Mouse (Mus musculus) megakaryocyte, embryonic 14.5 days (primary cell): ENCODE measurements around the gene Traf7. TPM values are rescaled to one million over a fixed set of nuclear protein-coding genes. Genes with fewer than 3 reads are reported as not detected.
A peak's percentile ranks its signal among the peaks of the same experiment; 100 is the strongest.

ENCODE experiments used
- H3K27me3 ChIP-seq: replicated peaks from 2 replicates; pipeline ENCODE3; 2012; ENCODE audit warnings: inconsistent platforms
- H3K36me3 ChIP-seq: replicated peaks from 2 replicates; pipeline ENCODE3; 2012; ENCODE audit warnings: low read length, inconsistent platforms, mixed read lengths
- H3K4me1 ChIP-seq: 2 replicates; pipeline ENCODE4 v1.6.1; 2012; ENCODE audit warnings: inconsistent platforms
- H3K4me3 ChIP-seq: replicated peaks from 2 replicates; pipeline ENCODE3; 2012; ENCODE audit warnings: moderate library complexity, mild to moderate bottlenecking, inconsistent platforms
- H3K9me3 ChIP-seq: 2 replicates; pipeline ENCODE4 v1.6.1; 2012; ENCODE audit warnings: inconsistent platforms
- FLI1 ChIP-seq: IDR thresholded peaks from 2 replicates; pipeline ENCODE4 v1.6.1; 2012; ENCODE audit warnings: low read length, inconsistent platforms, mixed read lengths
- GATA1 ChIP-seq: IDR thresholded peaks from 3 replicates; pipeline ENCODE4 v1.6.1; 2012; ENCODE audit warnings: mixed read lengths, low read length, inconsistent platforms, borderline replicate concordance
- polyA plus RNA-seq: library from polyadenylated mRNA; stranded (reverse); fragments of >175 nt; gene quantifications from 2 replicates; pipeline ENCODE4 v1.2.3, GENCODE M21; 2012; ENCODE audit warnings: low replicate concordance; ENCODE audit not compliant: insufficient read depth

Gene Traf7
- polyA plus RNA-seq, 1 experiment: 123 TPM

- no peak for TF ChIP-seq FLI1
- TF ChIP-seq GATA1: no peak
- H3K4me1 ChIP-seq: peaks cover 44% of the 10 kb centered on the region
- H3K4me3 ChIP-seq: peak overlapping the region; percentile 91
- peaks cover 78% of the 10 kb centered on the region for H3K27me3 ChIP-seq
- no peaks in the 10 kb centered on the region for H3K36me3 ChIP-seq
- no peaks in the 10 kb centered on the region; the same call in 1 of the 2 replicates for H3K9me3 ChIP-seq
Observed at GRCm38 (mm10) chr17:24489265-24490030, 38.3 kb downstream of the Traf7 start.

- Histone ChIP-seq H3K36me3 (no peaks in the 10 kb centered on the region), H3K9me3 (no peaks in the 10 kb centered on the region; the same call in 1 of the 2 replicates), H3K27me3 (peaks cover 74% of the 10 kb centered on the region), H3K4me1 (peaks cover 42% of the 10 kb centered on the region), H3K4me3 (peak overlapping the region; percentile 91)
- TF ChIP-seq GATA1 (no peak), FLI1 (no peak)
Observed at GRCm38 (mm10) chr17:24488662-24489264, 39.0 kb downstream of the Traf7 start.

DNA sequence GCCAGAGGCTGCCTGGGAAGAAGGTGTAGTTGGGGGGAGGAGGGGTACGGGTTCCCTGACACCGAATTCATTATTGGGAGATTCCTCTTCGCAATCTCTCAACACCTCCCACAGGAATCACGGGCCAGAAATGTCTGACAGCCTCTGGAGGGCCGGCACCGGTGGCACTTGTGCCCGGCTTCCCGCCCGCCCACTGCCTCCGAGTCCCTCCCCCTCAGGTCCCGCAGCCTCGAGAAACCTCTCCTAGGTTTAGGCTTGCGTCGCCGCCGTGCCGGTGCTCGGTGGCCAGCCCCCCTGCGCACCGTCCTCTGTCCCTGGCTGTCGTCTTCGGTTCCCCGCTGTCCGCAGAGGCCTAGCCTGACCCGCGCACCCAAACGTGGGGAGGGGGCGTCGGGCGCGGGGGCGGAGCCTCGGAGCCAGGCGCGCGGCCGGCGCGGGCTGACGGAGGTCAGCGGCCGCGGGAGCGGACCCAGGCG is 39.5 kb downstream of the Traf7 start, which contains the start of gene Caskin1:
Gene Caskin1 (plus strand): TSS at position 416 of the 476 bp plus-strand sequence.
- Histone ChIP-seq H3K27me3 (peaks cover 78% of the 10 kb centered on the region), H3K36me3 (no peaks in the 10 kb centered on the region), H3K9me3 (no peaks in the 10 kb centered on the region; the same call in 1 of the 2 replicates), H3K4me3 (peak within 1 kb of the TSS; percentile 91), H3K4me1 (peaks cover 42% of the 10 kb centered on the region)
- TF ChIP-seq FLI1 (no peak), GATA1 (no peak)

DNA sequence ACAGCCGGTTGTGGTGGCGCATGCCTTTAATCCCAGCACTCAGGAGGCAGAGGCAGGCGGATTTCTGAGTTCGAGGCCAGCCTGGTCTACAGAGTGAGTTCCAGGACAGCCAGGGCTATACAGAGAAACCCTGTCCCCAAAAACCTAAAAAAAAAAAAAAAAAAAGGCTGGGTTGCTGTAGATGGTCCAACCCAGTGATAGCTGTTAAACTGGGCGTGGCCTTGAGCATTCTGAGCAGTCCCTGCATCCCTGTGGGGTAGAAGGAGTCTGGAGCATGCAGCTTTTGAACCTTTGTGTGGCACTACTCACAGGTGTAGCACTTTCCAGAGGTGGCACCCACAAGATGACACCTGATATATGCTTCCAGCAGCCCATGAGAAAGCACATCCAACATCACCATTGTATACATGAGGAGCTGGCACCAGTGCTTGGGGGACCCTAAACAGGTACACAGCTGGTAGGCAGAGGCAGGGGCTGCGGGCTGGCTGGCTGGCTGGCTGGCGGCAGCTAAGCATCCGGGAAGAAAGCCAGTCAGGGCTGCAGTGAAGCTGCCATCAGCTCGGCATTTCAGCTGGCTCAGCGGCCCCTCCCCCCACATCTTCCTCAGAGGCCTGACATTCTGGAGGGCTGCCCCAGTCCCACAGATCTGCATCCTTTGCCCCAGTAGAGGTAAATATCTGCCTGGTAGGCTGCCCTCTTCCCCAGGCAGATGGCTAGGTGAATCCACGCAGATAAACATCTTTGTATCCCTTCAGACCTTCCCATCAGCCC is 42.5 kb downstream of the Traf7 start:
- Histone ChIP-seq H3K27me3 (peaks cover 57% of the 10 kb centered on the region), H3K4me1 (peaks cover 44% of the 10 kb centered on the region), H3K9me3 (no peaks in the 10 kb centered on the region; the same call in 1 of the 2 replicates), H3K36me3 (no peaks in the 10 kb centered on the region), H3K4me3 (peak overlapping the region; percentile 47)
- TF ChIP-seq FLI1 (no peak), GATA1 (no peak)

DNA sequence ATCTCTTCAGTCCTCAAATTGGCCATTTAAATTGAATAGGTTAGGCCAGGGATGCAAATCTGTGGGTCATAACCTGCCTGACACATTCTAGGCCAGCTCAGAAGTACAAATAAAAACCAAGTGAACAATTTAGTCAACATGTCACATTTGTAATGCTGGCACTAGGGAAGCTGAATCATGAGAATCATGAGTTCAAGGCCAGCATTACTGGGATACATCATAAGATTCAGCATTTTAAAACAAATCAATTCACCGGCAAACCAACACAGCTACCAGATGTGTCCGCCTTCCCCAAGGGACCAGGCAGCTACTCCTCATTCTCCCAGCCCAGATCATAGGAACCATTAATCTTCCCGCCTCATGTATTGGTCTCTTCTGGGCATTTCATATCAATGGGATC is 44.2 kb downstream of the Traf7 start:
- H3K4me1 ChIP-seq: peaks cover 32% of the 10 kb centered on the region
- no peak for TF ChIP-seq FLI1
- no peak for TF ChIP-seq GATA1

GRCm38 (mm10) chr17:24481027-24481815 is 46.5 kb downstream of the Traf7 start:
- peaks cover 39% of the 10 kb centered on the region for H3K4me1 ChIP-seq
- H3K4me3 ChIP-seq: no peak overlapping the region
- TF ChIP-seq FLI1 (no peak), GATA1 (no peak)
- no peaks in the 10 kb centered on the region for H3K9me3 ChIP-seq
- peaks cover 19% of the 10 kb centered on the region for H3K27me3 ChIP-seq
- peaks cover 19% of the 10 kb centered on the region for H3K36me3 ChIP-seq

More for the DNA sequence above, 44.2 kb downstream of the Traf7 start:
- H3K36me3 ChIP-seq: no peaks in the 10 kb centered on the region
- no peak overlapping the region for H3K4me3 ChIP-seq
- no peaks in the 10 kb centered on the region; the same call in 1 of the 2 replicates for H3K9me3 ChIP-seq
- peaks cover 39% of the 10 kb centered on the region for H3K27me3 ChIP-seq

DNA sequence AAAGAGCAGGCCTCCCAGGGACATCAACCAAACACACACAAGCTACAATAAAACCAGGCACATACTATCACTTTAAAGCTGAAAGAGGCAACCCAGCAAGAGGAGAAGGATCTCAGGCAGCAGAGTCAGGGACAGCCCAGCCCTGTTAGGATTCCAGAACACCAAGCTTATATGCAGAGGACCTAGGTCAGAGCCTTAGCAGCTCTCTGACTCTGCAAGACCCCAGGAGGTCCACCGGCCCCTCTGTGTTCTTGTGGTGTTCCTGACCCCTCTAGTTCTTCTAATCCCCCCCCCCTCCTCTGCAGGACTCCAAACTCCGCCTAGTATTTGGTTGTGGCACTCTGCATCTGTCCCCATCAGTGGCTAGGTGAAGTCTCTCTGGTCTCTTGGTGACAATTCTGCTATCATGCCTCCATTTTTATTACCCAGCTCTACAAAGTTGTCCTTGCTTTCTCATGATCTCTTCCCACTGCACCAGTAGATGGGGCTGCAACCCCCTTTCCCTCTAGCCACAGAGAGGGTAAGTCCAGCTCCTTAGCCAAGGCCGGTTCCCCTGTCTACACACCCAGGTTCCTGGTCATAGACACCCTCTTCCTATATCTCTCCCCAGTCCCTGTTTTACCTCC is 47.4 kb downstream of the Traf7 start:
- peaks cover 35% of the 10 kb centered on the region for H3K4me1 ChIP-seq
- no peaks in the 10 kb centered on the region for H3K9me3 ChIP-seq
- H3K4me3 ChIP-seq: peak overlapping the region; percentile 83
- H3K36me3 ChIP-seq: peaks cover 28% of the 10 kb centered on the region
- TF ChIP-seq GATA1 (no peak), FLI1 (no peak)
- peaks cover 12% of the 10 kb centered on the region for H3K27me3 ChIP-seq

DNA sequence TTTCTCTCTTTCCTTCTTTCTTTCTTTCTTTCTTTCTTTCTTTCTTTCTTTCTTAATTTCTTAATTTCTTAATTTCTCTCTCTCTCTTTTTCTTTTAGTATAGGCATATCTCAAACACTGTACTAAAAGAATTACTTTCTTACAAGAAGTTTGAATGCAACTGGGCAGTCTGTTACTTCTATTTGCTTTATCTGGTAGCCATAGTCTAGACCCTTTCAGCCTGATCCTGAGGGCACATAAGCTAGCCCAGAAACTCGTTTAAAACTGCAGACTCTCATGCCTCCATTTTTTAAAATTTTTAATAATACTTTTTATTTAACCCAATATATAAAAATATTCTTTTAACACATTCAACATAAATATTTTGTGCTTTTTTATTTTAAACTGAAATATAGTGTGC is 48.3 kb downstream of the Traf7 start:
- Histone ChIP-seq H3K4me1 (peaks cover 32% of the 10 kb centered on the region), H3K9me3 (no peaks in the 10 kb centered on the region), H3K27me3 (peaks cover 5% of the 10 kb centered on the region), H3K36me3 (peaks cover 36% of the 10 kb centered on the region), H3K4me3 (peak overlapping the region; percentile 96)
- TF ChIP-seq FLI1 (no peak), GATA1 (no peak)
